Mouse (Mus musculus) embryonic stem cell, embryonic (primary cell): ENCODE data around the gene Ccdc14.

Experiments used
- CTCF ChIA-PET, 4 experiments: fragments of 300-600 bp in 2 of 4; fragments of 350-600 bp in 2 of 4; sonication (Branson Sonifier 250); formaldehyde crosslinking; loops; one replicate each; lab custom pipeline; 2022; ENCODE audit warnings: inconsistent platforms in 2 of 4; lab: Charles Lee
- POLR2A ChIA-PET, 4 experiments: fragments of 300-600 bp in 2 of 4; fragments of 350-600 bp in 2 of 4; sonication (Branson Sonifier 250); formaldehyde crosslinking; loops; one replicate each; lab custom pipeline; 2022; ENCODE audit warnings: antibody characterized with exemption in 4 of 4, inconsistent platforms in 1 of 4; lab: Charles Lee

Gene Ccdc14

DNA sequence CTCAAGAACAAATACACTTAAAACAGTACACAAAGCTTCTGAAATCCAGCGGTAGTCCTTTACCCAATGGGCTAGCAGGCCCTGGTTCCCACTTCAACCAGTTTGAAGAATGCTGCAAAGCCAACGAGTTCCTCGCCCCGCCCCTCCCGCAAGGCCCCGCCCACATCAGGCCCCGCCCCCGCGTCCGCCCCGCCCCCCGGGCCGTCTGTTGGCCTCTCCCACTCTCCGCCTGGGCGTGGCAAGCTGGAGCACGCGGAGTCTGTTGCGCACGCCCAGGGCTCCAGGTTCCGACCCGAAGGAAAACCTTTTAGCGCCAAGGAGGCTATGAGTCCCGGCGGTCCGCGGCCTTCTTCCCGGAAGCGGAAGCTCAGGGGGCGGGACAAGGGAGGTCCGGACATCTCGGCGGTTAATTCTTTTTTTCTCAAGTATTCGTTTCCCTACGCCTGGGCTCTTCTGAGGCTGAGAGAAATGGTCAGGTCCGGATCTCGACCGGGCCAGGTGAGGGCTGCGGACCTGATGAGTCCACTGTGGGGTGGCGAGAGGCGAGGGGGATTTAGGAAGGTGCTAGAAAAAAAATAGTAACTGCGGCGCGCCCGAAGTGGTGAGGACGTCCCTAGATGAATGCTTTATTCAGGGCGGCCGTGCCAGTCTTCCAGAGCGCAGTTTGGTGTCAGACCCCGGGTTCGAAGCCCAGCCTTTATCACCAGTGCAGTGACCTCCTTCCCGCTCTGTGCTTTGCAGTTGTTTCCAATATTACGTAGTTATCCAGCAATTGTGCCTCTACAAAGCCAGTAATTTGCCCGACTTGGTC lies at the start of gene Ccdc14:
TSS of gene Ccdc14 (plus strand) at position 283 of the 811 bp plus-strand sequence.
- POLR2A ChIA-PET = interaction anchor here in 3 of 4 experiments (0.5 to 4.1 kb wide), 30 partner anchors 8 to 1352 kb away, joined by 3 to 42 read pairs (median 4); partner anchors contain the start of genes Mylk (in 2 of the 3) and Hacd2 (in 1 of the 3)
- CTCF ChIA-PET = interaction anchor here in 3 of 4 experiments (0.7 to 3.4 kb wide), 10 partner anchors 9 to 365 kb away, joined by 3 to 23 read pairs (median 5); no protein-coding TSS in a partner anchor

DNA sequence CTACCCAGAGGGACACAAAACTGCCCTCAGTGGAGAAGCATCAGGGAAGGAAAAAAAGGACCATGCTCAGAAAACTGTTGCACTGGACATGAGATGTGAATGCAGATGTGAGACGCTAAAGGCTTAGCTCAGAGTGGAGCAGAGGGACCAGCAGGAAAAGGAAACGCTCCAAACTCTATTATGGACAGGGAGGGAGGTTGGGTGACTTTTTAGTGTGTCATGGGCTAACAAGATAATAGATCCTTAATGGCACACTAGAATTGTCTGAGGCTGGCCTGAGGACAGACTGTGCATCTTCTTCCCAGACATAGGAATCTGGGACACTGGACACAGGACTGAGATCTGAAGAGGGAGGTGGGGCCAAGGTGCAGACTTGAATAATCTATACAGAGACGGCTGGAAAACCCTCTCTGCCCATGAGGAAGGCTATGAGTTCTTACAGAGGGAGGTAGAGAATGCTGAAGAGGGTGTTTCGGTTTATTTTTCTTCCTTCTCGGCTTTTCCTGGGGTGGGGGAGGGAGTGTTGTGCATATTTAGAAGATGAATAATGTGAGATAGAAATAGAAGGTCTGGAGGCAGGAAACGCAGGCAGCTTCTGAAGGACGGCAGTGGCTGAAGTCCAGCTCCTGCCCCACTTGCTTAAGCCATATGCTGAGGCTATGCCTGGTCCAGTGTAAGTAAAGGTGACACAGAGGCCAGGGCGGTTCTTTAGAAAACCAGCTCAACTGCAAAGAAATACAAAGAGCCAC lies 46.7 kb upstream of the Ccdc14 start:
- ChIA-PET CTCF (interaction anchor here in 1 of 4 experiments (1.0 kb wide), 1 partner anchor 23 kb away, joined by 3 read pairs; no protein-coding TSS in a partner anchor), POLR2A (interaction anchor here in 2 of 4 experiments (0.7 to 1.0 kb wide), 2 partner anchors 10 to 600 kb away, joined by 3 to 5 read pairs; no protein-coding TSS in a partner anchor)

DNA sequence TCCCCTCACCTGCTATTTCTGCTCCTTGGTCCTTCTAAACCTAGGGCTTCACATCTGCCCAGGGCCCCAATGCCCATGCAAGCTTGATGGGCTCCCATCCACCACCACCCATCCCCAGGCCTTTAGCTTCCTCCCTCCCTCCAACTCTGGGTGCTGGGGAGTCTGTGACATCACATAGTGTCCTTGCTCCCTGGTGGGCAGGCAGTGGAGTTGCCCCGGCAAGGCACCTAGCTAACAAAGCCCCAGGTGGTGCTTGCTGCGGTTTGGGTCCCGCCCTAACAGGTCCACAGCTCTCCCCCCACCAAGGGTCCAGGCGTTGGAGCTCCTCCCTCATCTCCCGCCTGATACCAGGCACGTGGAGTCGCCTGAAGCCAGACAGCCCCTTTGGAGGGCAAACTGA lies 40.8 kb upstream of the Ccdc14 start, which contains the start of gene Ropn1:
TSS of gene Ropn1 (plus strand) at position 301 of the 400 bp plus-strand sequence.
- CTCF ChIA-PET = interaction anchor here in 3 of 4 experiments (0.5 to 0.9 kb wide), 3 partner anchors 252 to 1276 kb away, joined by 3 to 4 read pairs (median 3); no protein-coding TSS in a partner anchor

DNA sequence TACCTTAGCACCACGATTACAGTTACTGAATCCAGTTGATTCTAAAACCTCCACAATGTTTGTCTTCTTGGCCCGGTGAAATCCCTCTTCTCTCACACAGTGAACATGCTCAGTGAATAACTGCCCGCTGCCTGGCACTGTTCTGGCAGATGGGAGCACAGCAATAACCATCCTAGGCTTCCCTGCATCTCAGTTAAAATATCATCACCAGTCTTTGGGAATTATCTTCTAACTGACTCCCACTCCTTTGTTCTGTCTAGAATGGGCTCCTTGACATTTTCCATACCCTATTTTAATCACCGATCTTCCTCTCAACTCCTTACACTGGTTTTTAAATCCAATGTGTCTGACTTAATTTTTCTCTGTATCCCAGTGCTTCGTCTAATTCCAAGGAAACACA lies 37.4 kb upstream of the Ccdc14 start:
- POLR2A ChIA-PET = interaction anchor here in 2 of 4 experiments (1.3 to 1.5 kb wide), 2 partner anchors 13 to 14 kb away, joined by 4 to 5 read pairs; no protein-coding TSS in a partner anchor
- CTCF ChIA-PET = interaction anchor here in 1 of 4 experiments (0.5 kb wide), 1 partner anchor 81 kb away, joined by 3 read pairs; no protein-coding TSS in a partner anchor

More for the DNA sequence above, 40.8 kb upstream of the Ccdc14 start, which contains the start of gene Ropn1:
- POLR2A ChIA-PET = interaction anchor here in 1 of 4 experiments (0.6 to 1.5 kb wide), 2 partner anchors 50 to 118 kb away, joined by 3 read pairs; no protein-coding TSS in a partner anchor

DNA sequence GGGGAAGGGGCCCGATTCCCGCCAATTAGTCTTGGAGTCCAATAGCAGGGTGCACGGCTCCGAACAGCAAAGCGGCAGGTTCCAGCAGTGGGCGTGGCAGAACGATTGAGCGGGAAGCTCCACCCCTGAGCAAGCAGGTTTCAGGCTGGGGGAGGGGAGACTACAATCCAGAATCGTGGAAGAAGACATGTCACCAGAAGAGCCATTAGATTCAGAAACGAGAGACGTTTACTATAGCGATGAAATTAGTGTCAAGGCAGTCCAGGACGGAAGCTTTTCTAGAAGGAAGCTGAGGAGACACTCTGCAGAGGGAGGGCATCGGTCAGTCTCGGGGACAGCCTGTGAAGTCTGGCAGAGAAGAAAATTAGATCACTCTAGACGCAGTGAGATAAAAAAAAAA lies 32.9 kb upstream of the Ccdc14 start:
- ChIA-PET CTCF (interaction anchor here (0.6 to 2.9 kb wide), 10 partner anchors 10 to 401 kb away, joined by 3 to 16 read pairs (median 4); partner anchors contain the start of gene Ccdc14 (in 1 of the 4)), POLR2A (interaction anchor here (0.6 to 3.3 kb wide), 19 partner anchors 8 to 673 kb away, joined by 3 to 13 read pairs (median 4); partner anchors contain the start of genes Ccdc14 (in 2 of the 4) and Kalrn (in 2 of the 4))

DNA sequence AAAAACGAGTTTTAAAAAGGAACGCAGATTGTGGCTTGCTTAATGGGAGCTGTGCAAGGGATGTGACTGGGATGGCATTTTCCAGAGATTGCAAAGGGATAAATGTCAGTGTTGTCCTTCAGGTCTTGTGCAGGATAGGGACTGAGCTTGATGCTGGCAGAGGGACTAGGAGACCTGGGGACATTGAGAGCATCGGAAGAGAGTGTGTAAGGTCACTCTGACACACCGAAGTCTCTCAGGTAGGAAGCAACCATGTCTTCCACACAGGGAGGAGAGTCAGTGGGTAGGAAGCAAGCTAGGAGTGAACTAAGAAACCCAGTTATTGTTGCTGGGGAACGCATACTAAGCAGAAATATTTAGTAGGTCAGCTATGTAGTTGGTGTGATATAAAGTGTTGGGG lies 32.4 kb upstream of the Ccdc14 start:
- CTCF ChIA-PET = interaction anchor here (0.6 to 2.9 kb wide), 12 partner anchors 9 to 401 kb away, joined by 3 to 16 read pairs (median 4); partner anchors contain the start of gene Ccdc14 (in 1 of the 4)
- POLR2A ChIA-PET = interaction anchor here (0.6 to 3.3 kb wide), 21 partner anchors 8 to 674 kb away, joined by 3 to 13 read pairs (median 4); partner anchors contain the start of genes Ccdc14 (in 3 of the 4) and Kalrn (in 2 of the 4)

DNA sequence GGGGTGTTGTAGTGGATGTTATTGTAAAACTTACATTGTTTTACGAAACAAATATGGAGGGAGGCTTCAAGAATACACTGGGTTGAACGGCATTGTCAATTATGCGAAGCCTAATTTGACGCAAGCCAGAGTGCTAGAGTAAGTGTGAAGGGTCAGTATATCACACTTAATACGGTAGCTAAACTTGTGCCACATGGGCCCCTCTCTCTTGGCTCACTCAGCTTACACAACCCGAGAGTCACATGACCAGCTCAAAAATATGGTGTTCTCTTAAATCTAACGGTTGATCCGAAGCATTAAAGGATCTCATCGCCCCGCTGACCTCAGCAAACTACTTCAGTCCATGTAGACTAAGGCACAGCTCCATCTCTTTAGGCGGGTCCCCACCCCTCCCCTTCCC lies 32.0 kb upstream of the Ccdc14 start:
- CTCF ChIA-PET = interaction anchor here (0.6 to 2.9 kb wide), 10 partner anchors 9 to 402 kb away, joined by 3 to 16 read pairs (median 4); partner anchors contain the start of gene Ccdc14 (in 1 of the 4)
- POLR2A ChIA-PET = interaction anchor here (0.6 to 3.3 kb wide), 16 partner anchors 8 to 674 kb away, joined by 3 to 13 read pairs (median 4); partner anchors contain the start of genes Ccdc14 (in 3 of the 4) and Kalrn (in 1 of the 4)

DNA sequence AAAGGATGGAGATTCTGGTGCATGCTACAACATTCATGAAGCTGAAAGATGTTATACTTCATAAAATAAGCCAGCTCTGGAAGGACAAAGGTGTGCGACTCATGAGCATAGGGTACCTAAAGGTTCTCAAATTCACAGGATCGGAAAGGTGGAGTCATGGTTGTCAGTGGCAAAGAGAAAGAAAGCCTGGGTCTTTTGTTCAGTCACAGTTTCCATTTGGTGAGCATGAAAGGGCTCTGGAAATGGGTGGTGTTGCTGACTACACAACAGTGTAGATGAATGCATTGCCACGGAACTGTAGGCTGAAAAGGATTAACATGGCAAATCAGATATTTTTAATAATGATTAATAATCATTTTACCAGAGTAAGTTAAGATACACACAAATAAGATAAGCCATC lies 25.9 kb upstream of the Ccdc14 start:
- CTCF ChIA-PET = interaction anchor here in 2 of 4 experiments (0.5 to 1.6 kb wide), 3 partner anchors 17 to 72 kb away, joined by 3 to 5 read pairs (median 3); no protein-coding TSS in a partner anchor
- POLR2A ChIA-PET = interaction anchor here in 1 of 4 experiments (0.7 to 1.5 kb wide), 2 partner anchors 18 to 44 kb away, joined by 3 read pairs; no protein-coding TSS in a partner anchor

DNA sequence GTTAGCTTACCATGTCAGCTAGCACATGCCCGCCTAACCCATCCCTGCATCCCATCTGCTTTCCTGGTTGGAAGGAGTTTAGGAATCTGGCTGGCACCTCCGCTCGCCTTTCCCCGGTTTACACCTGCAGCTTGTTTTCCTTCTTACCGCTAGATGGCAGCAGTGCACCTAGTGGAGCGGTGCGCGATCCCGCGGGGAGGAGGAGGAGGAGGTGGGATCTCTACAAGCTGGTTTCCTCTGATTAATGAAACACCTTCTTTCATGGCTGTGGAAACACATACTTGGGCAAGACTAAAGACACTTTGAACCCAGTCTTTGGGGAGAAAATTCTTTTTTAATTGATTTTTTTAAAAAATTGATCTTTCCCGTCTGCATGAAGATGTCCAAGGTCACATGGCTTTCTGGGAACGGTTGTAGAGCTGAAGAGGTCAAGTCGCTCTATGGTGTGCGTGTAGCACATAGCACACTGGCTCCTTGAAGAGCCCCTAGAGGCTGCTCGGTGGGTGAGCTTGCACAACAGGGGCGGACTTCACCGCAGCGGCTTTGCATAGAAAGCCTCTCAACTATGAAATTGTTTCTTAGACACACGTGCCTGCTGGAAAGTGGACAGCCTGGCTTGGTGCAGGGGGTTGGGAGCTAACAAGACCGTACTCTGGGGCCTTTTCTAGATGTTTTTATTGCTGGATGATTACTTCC lies 23.2 kb upstream of the Ccdc14 start:
- POLR2A ChIA-PET = interaction anchor here (0.7 to 5.0 kb wide), 15 partner anchors 9 to 56 kb away, joined by 3 to 42 read pairs (median 6); partner anchors contain the start of gene Ccdc14 (in 2 of the 4)
- CTCF ChIA-PET = interaction anchor here (0.6 to 2.9 kb wide), 68 partner anchors 8 to 573 kb away, joined by 3 to 75 read pairs (median 4); partner anchors contain the start of genes Ccdc14 (in 3 of the 4), Mylk (in 3 of the 4) and Kalrn (in 2 of the 4)

DNA sequence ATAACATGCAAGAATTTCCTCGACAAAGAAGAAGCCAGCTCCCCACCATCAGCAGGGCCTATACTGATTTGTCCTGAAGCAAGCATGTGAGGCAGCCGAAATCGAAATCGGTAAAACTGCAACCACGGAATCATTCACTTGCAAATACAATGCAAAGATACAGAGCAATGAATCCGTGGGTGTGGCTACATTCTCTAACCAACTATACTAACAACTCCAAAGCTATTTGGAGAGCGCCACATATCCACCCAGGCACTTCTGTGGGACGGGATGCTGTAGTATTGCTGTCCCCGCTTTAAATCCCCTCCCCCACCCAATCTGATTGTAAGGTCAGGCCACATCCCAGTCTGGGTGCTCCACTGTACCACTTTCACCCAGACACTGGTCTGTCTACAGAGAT lies 22.1 kb upstream of the Ccdc14 start:
- CTCF ChIA-PET = interaction anchor here (0.7 to 2.9 kb wide), 11 partner anchors 11 to 82 kb away, joined by 3 to 75 read pairs (median 17); partner anchors contain the start of gene Ccdc14 (in 1 of the 4)
- POLR2A ChIA-PET = interaction anchor here in 3 of 4 experiments (0.5 to 5.0 kb wide), 9 partner anchors 10 to 742 kb away, joined by 3 to 42 read pairs (median 12); partner anchors contain the start of gene Ccdc14 (in 2 of the 3)

DNA sequence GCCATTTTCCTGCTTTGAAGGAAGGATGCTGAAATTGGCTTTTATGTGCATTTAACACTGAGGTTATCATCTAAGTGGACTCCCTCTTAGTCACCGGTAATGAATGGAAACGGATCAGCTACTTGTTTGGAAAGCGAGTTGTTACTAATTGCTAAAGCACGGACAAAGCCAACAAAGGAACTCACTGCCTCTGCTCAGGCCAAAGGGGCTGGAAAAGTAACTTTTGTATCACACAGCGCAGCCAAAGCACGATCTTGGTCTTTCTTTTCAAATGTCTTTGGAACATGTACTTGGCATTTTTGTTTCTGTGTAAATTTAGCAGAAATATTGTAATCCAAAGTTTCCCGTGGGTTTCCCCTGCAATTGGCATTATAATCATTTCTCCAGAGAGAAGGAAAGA lies 18.4 kb upstream of the Ccdc14 start:
- ChIA-PET POLR2A (interaction anchor here in 1 of 4 experiments (1.0 to 1.4 kb wide), 4 partner anchors 13 to 73 kb away, joined by 3 to 6 read pairs (median 3); partner anchors contain the start of genes Ccdc14 and Mylk), CTCF (interaction anchor here in 3 of 4 experiments (0.5 to 0.6 kb wide), 3 partner anchors 131 to 404 kb away, joined by 3 to 4 read pairs (median 3); no protein-coding TSS in a partner anchor)

DNA sequence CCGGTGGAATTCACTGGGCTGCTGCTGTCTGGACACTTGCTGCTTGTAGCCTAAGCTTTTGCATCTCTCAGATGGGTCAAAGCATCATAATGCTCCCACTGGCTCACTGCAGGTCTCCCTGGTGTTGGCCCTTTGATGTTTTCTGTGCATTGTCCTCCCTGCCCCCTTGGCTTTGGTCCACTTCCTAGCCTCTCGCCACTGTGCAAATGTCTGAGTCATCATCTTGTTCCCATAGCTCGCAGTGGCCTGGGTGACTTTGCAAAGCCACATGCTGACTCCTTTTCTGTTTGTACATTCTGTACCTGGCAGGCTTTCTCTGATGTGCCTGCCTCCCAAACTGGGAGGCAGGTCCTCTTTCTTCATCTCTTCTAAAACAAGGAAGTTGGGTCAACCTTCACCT lies 17.6 kb upstream of the Ccdc14 start:
- POLR2A ChIA-PET = interaction anchor here in 1 of 4 experiments (0.6 to 1.4 kb wide), 2 partner anchors 17 to 789 kb away, joined by 3 to 6 read pairs; partner anchors contain the start of gene Ccdc14
- CTCF ChIA-PET = interaction anchor here in 2 of 4 experiments (0.6 to 1.0 kb wide), 3 partner anchors 12 to 178 kb away, joined by 3 to 5 read pairs (median 4); no protein-coding TSS in a partner anchor

DNA sequence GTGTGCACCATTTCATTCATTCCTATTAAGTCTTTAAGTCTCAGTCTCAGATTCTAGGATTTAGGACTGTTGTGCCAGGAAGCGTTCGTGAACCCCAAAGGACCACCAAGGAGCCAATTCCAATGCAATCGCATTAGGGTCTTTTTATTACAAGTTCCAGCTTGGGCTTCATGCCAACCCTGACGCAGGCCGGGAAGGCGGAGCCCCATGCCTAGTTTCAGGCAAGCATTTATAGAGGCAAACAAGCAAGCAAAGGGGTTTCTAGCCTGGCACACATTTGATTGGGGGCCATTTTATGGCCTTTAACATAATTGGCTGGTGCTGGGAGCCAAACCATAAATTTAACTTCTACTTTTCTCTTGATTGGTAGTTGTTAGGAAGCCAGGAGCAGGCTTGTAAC lies 16.1 kb upstream of the Ccdc14 start:
- POLR2A ChIA-PET = interaction anchor here in 1 of 4 experiments (0.7 to 2.7 kb wide), 4 partner anchors 9 to 17 kb away, joined by 3 to 9 read pairs (median 3); partner anchors contain the start of gene Ccdc14
- CTCF ChIA-PET = no interaction called here

DNA sequence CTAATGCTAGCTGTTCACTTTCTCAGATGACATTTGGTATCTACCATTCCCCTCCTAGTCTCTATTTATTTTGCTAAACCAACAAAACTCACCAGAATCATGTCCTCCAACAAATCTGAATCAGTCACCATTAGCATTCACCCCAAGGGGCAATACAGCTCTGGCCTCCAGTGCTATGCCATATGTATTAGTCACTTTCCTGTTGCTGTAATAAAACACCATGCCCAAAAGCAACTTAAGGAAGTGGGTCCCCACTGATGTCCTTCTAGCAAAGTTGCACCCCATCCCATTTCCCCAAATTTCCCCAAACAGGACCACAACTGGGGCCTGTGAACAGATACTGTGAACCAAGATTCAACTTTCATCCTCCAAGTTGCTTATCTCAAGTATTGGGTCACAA lies 8.6 kb upstream of the Ccdc14 start:
- ChIA-PET POLR2A (no interaction called here), CTCF (interaction anchor here in 1 of 4 experiments (1.6 kb wide), 1 partner anchor 15 kb away, joined by 7 read pairs; no protein-coding TSS in a partner anchor)

DNA sequence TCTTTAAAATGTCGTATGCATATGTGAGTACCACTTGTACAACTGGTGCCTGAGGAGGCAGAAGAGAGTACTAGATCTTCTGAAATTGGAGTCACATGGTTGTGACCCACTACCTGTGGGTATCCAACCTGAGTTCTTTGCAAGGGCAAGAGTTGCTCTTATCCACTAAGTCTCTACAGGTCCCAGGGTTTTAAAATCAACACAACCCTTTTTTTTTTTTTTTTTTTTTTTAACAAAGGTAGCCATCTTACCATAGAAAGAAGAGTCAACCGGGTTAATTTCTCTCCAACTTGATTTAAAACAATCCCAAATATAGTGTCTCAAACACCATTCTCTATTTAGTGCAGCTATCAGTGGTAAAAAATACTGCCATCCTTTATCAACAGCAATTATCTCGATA lies 537 bp upstream of the Ccdc14 start:
- POLR2A ChIA-PET = interaction anchor here in 3 of 4 experiments (0.7 to 4.1 kb wide), 21 partner anchors 9 to 518 kb away, joined by 3 to 42 read pairs (median 4); partner anchors contain the start of genes Mylk (in 2 of the 3) and Hacd2 (in 1 of the 3)
- CTCF ChIA-PET = interaction anchor here in 3 of 4 experiments (0.7 to 3.4 kb wide), 8 partner anchors 10 to 211 kb away, joined by 3 to 23 read pairs (median 7); no protein-coding TSS in a partner anchor
